Mouse (Mus musculus) liver, embryonic 12.5 days (tissue): ENCODE results near the gene Klc1. TPM values are rescaled to one million over a fixed set of nuclear protein-coding genes. Genes with fewer than 3 reads are reported as not detected.

Experiments
- ATAC-seq: fragments of 200-750 bp; cut with Nextera tagmentation; 2 replicates; pipeline ENCODE4 v1.8.0; 2017; ENCODE audit warnings: moderate number of reproducible peaks, mild to moderate bottlenecking, moderate library complexity
- H3K27ac ChIP-seq: fragments of 300-500 bp; sonication (generic); 2 replicates; pipeline ENCODE4 v1.5.1; 2016; ENCODE audit warnings: mild to moderate bottlenecking
- H3K27me3 ChIP-seq: fragments of 300-500 bp; sonication (generic); replicated peaks from 2 replicates; pipeline ENCODE4 v1.6.1; 2016; ENCODE audit warnings: mild to moderate bottlenecking, moderate library complexity
- H3K36me3 ChIP-seq: fragments of 300-500 bp; sonication (generic); 2 replicates; pipeline ENCODE4 v1.6.1; 2016; ENCODE audit warnings: mild to moderate bottlenecking, moderate library complexity
- H3K4me1 ChIP-seq: fragments of 300-500 bp; sonication (generic); 2 replicates; pipeline ENCODE4 v1.6.1; 2016
- H3K4me2 ChIP-seq: fragments of 300-500 bp; sonication (generic); 2 replicates; pipeline ENCODE4 v1.6.1; 2016; ENCODE audit warnings: mild to moderate bottlenecking, moderate library complexity
- H3K4me3 ChIP-seq: fragments of 300-500 bp; sonication (generic); 2 replicates; pipeline ENCODE4 v1.5.1; 2016; ENCODE audit warnings: mild to moderate bottlenecking, moderate library complexity
- H3K9ac ChIP-seq: fragments of 300-500 bp; sonication (generic); 2 replicates; pipeline ENCODE4 v1.6.1; 2016; ENCODE audit warnings: mild to moderate bottlenecking, moderate library complexity
- H3K9me3 ChIP-seq: fragments of 300-500 bp; sonication (generic); replicated peaks from 2 replicates; pipeline ENCODE4 v1.6.1; 2016; ENCODE audit warnings: mild to moderate bottlenecking, moderate library complexity
- WGBS: fragments of 180-500 bp; shearing (Covaris S2); methylation state at CpG from one replicate; pipeline ENCODE4 v1.1.7; 2016; ENCODE audit not compliant: insufficient replicate concordance; 5-methylcytosine and 5-hydroxymethylcytosine counted together
- polyA plus RNA-seq: library from polyadenylated mRNA; unstranded; fragments of >200 nt; fragmentation: Nextera tagmentation; extraction: Ambion mirVana; gene quantifications from 2 replicates; pipeline ENCODE4 v1.2.1, GENCODE M21; 2016

Klc1 gene
- polyA plus RNA-seq, 1 experiment from 2014 or later = 35.6 TPM

DNA sequence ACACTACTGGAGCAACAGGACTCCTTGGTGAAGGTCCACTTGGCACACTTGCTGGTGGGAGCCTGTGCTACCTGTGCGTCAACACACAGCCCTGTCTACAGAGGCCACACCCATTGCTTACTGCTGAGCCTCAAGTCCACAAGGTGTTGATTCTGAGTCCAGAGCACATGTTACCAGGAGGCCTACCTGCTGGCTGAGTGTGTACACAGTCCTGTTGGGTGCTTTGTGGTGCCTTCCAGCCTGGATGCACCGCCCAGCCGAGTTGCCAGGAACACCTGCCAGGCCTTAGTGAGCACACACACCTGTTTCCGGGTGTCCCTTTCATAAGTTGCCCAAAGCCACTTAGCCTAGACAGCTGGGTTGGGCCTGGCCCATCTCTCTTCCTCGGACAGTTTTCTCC, 44.9 kb downstream of the Klc1 start:
- ATAC-seq = no peak
- 74% methylated on average over 5 of the region's 5 CpGs for WGBS
- Histone ChIP-seq H3K4me1 (no peaks in the 10 kb centered on the region), H3K9me3 (no peaks in the 10 kb centered on the region), H3K27ac (no peak overlapping the region), H3K36me3 (peaks cover 98% of the 10 kb centered on the region), H3K9ac (no peak overlapping the region), H3K27me3 (no peaks in the 10 kb centered on the region), H3K4me3 (no peak overlapping the region), H3K4me2 (no peak overlapping the region)

DNA sequence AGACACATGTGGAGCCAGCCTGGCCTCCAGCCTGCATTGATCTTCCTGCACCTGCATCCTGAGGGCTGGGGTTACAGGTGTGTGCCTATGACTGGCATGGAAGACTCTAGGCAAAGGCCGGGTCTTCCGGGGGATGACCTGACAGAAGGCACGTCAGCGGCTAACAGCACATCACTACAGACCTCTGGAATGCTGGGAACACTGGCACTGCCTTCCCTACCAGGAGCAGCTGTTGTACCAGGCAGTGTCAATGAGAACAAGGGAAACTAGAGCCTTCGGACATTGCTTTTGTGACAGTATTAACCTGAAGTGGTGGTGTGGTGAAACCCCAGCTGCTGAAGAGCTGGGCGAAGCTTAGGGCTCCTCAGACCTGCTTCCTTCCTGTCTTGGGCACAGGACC, 50.1 kb downstream of the Klc1 start:
- Histone ChIP-seq H3K4me1 (peaks cover 44% of the 10 kb centered on the region), H3K9me3 (no peaks in the 10 kb centered on the region), H3K27ac (no peak overlapping the region), H3K9ac (no peak overlapping the region), H3K36me3 (peaks cover 81% of the 10 kb centered on the region), H3K4me2 (no peak overlapping the region), H3K4me3 (no peak overlapping the region), H3K27me3 (no peaks in the 10 kb centered on the region)
- ATAC-seq = no peak
- 84% methylated on average over 6 of the region's 6 CpGs for WGBS

DNA sequence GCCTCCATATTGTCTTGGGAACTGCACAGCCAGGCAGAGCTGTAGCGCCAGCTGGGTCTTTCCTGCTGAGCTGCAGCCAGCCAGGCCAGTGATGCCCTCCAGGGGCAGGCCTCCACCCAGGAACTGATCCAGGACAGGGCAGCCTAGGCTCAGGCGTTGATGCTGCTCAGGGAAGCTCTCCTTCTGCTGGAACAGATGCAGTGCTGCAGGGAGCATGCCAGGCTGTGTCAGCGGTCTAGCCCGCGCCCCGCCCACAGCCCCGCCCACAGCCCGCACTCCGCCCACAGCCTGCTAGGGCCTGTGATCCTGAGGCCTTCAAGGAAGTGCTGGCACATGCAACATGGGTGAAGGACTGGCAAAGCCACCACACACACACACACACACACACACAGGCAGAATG, 51.1 kb downstream of the Klc1 start:
- Histone ChIP-seq H3K4me1 (peaks cover 44% of the 10 kb centered on the region), H3K9me3 (no peaks in the 10 kb centered on the region), H3K4me3 (no peak overlapping the region), H3K36me3 (peaks cover 72% of the 10 kb centered on the region), H3K4me2 (peak overlapping the region; percentile 34), H3K9ac (no peak overlapping the region; the same call in 1 of the 2 replicates), H3K27ac (peak overlapping the region; percentile 52; the same call in 1 of the 2 replicates), H3K27me3 (no peaks in the 10 kb centered on the region)
- no peak for ATAC-seq
- 12% methylated on average over 9 of the region's 9 CpGs for WGBS

DNA sequence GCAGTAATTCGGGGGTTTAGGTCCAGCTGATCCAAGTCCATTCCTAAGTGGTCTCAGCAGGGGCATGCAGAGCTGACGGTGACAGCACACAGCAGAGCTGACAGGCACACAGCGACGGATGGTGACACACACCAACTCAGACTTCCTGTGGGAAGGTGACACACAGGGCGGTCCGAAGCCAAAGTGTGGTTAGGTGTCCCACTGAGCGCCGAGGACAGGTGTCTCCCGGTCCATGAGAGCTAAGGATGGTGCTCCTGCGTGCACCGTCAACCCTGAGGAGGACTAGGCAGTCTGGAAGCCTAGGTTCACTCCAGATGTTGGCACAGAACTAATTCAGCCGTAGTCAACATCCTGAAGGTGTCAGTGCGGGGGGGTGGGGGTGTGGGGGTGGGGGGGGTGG, 53.4 kb downstream of the Klc1 start:
- H3K9me3 ChIP-seq = no peaks in the 10 kb centered on the region
- no peak for ATAC-seq
- no peak overlapping the region; the same call in 1 of the 2 replicates for H3K9ac ChIP-seq
- peaks cover 67% of the 10 kb centered on the region for H3K4me1 ChIP-seq
- H3K27ac ChIP-seq = no peak overlapping the region
- H3K36me3 ChIP-seq = peaks cover 48% of the 10 kb centered on the region
- H3K4me3 ChIP-seq = peak overlapping the region; percentile 79
- H3K27me3 ChIP-seq = no peaks in the 10 kb centered on the region
- WGBS = 88% methylated on average over 13 of the region's 13 CpGs
- peak overlapping the region; percentile 89 for H3K4me2 ChIP-seq

DNA sequence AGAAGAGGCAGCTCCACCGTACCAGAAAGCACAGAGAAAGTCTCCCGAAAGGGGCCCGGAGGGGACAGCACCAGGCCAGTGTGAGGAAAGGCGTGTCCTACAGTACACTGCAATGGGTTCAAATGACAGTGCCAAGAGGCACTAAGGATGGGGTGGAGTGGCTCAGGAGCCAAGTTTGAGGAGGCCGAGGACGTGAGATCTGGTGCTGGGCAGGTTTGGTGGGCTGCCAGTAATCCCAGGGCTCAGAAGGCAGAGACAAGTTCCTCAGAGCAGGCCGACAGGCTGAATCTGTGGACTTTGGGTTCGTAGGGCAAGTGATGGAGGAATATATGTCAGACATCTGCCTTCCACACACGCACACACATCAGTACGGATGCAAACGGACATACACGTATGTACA, 54.0 kb downstream of the Klc1 start:
- Histone ChIP-seq H3K27ac (peak overlapping the region; percentile 72; the same call in 1 of the 2 replicates), H3K9ac (peak overlapping the region; percentile 83), H3K4me3 (peak overlapping the region; percentile 79), H3K36me3 (peaks cover 45% of the 10 kb centered on the region), H3K4me2 (peak overlapping the region; percentile 89), H3K4me1 (peaks cover 73% of the 10 kb centered on the region), H3K27me3 (no peaks in the 10 kb centered on the region), H3K9me3 (no peaks in the 10 kb centered on the region)
- 61% methylated on average over 12 of the region's 12 CpGs for WGBS
- ATAC-seq = no peak

DNA sequence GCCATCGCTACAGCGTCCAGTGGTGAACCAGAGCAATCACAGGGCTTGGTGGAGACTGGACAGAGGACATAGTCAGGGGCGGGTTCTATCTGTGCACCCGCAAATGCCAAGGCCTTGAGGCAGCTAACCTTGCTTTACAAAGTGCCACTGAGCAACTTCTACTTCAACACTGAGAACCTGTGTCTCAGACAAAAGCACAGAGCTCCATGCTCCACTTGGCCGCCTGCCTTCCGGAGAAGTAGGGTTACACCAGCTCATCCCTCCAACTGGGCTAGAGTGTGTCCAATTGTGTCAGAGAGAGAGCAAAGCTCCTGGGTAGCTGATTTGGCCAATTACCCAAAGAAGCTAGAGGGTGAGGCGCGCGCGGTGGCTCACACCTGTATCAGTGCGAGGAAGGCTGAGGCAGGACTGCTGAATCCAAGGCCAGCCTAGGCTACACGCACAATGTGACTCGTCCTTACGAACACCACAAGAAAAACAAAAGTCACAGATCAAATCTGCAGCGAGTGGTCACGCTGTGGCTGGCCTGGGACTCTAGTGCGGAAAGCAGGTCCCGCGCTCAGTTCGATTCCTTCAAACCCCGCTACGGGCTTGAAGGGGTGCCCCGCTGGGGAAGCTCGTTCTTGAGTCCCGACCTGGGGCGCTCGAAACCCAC, 54.6 kb downstream of the Klc1 start:
- ATAC-seq = no peak
- Histone ChIP-seq H3K36me3 (peaks cover 45% of the 10 kb centered on the region), H3K27ac (peak overlapping the region; percentile 72), H3K27me3 (no peaks in the 10 kb centered on the region), H3K9me3 (no peaks in the 10 kb centered on the region), H3K4me1 (peaks cover 79% of the 10 kb centered on the region), H3K9ac (peak overlapping the region; percentile 83), H3K4me2 (peak overlapping the region; percentile 89), H3K4me3 (peak overlapping the region; percentile 79)
- WGBS = 5% methylated on average over 27 of the region's 27 CpGs

DNA sequence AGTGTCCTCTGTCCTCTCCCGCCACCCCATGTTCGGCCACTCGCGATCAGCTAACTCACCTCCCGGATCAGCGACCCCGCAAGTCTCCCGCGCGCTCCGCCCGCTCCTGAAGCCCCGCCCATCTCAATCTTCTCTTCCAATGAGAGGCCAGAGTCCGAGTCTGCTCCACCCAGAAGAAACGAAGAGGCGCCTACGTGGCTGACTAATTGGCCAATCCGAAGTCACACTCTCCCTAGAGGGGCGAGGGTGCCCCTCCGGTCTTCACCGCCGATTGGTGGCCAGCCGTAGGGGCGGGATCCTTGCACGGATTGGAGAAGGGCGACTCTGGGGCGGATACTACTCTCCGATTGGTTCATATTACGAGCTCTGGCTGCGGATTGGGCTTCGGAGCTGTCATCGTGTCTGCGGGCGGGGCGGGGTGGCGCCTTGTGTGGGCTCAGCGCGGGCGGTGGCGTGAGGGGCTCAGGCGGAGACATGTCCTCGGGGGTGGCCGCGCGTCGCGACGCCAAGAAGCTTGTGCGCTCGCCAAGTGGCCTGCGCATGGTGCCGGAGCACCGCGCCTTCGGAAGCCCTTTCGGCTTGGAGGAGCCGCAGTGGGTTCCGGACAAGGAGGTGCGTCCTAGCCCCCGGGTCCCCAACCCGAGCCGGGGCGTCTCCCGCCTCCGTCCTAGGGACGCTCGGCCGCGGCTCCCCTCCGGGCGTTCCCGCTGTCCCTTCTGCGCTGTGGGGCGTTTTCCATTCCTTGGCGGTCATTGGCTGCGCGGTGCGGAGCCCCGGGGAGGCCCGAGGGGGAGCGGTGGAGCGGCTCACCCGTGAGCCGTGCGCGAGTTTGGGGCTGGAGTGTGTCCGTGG, 55.3 kb downstream of the Klc1 start, which contains the start of the genes Xrcc3 and Zfyve21:
Gene Xrcc3 (minus strand): TSS at position 108 of the 852 bp plus-strand sequence.
Gene Zfyve21 (plus strand): TSS at position 405 of the 852 bp plus-strand sequence.
- Histone ChIP-seq H3K4me1 (peaks cover 84% of the 10 kb centered on the region), H3K9ac (peak within 1 kb of the TSS; percentile 83), H3K4me2 (peak within 1 kb of the TSS; percentile 89), H3K27me3 (no peaks in the 10 kb centered on the region), H3K9me3 (no peaks in the 10 kb centered on the region), H3K36me3 (peaks cover 45% of the 10 kb centered on the region), H3K4me3 (peak within 1 kb of the TSS; percentile 79), H3K27ac (peak within 1 kb of the TSS; percentile 96)
- 2% methylated on average over 87 of the region's 87 CpGs for WGBS
- peak; percentile 93 for ATAC-seq

DNA sequence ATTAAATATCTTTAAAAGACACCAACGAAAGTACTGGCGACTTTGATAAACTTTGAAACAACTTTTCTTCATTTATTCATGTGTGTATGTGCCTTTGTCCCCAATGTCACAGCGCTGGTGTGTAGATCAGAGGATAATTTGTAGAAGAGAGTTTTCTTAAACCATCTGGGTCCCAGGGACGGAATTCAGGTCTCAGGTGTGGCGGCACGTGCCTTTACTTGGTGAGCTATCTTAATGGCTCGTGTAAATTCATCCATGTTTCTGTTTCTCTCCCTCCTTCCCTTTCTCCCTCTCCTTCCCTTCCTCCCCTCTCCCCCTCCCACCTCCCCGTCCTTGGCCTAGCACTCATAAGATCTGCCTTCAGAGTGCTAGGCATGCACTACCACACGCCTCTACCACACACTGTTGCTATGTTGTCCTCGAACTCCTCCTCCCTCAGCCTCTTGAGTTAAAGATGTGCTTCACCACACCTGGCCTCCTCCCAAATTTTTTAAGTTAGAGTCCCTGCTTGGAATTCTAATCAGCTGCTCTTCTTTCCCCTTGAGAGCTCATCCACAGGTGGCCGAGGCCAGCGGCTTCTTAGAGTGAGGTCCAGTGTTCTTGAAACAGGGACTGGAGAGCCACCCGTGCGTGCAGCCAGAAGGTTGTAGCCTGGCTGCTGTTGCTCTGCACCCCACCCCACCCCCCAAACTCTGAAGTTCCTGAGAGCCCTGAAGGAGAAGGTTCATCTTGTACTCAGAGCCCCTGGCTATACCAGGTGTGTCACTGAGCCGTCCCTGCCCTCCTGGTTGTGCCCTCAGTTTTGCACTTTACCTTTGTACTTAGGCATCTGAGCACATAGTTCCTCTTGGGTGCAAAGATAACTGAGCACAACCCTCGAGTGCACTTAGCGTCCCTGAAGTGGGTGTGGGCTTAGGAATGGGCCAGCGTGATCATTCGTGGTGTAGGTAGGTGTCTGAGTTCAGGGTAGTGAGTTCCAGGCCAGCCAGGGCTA, 56.4 kb downstream of the Klc1 start:
- peak overlapping the region; percentile 96 for H3K27ac ChIP-seq
- H3K4me1 ChIP-seq = peaks cover 84% of the 10 kb centered on the region
- ATAC-seq = no peak
- H3K36me3 ChIP-seq = peaks cover 37% of the 10 kb centered on the region
- H3K27me3 ChIP-seq = no peaks in the 10 kb centered on the region
- no peaks in the 10 kb centered on the region for H3K9me3 ChIP-seq
- 18% methylated on average over 19 of the region's 19 CpGs for WGBS
- peak overlapping the region; percentile 79 for H3K4me3 ChIP-seq
- H3K4me2 ChIP-seq = peak overlapping the region; percentile 87
- H3K9ac ChIP-seq = peak overlapping the region; percentile 80

DNA sequence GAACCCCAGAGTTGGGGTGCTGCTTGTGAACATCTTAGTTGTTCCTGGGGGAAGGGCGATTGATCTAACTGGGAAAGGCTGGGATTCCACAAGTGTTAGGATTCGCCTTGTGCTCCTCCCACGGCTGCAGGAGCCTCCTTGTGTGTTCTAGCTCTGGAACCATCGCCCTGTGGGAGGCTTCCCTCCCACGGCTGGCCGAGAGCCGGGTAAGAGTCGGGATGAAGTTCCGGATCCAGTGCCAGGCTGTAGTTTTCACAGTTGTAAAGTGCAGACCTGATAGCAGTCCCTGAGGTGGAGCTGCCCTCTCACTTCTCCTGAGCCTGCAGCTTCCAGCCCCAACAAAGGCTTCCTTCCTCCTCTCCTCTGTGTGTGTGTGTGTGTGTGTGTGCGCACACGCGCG, 57.9 kb downstream of the Klc1 start:
- no peaks in the 10 kb centered on the region for H3K9me3 ChIP-seq
- peak overlapping the region; percentile 96 for H3K27ac ChIP-seq
- H3K4me2 ChIP-seq = peak overlapping the region; percentile 87
- WGBS = 61% methylated on average over 13 of the region's 13 CpGs
- H3K4me3 ChIP-seq = peak overlapping the region; percentile 79
- H3K9ac ChIP-seq = peak overlapping the region; percentile 80
- no peak for ATAC-seq
- H3K4me1 ChIP-seq = peaks cover 86% of the 10 kb centered on the region
- H3K36me3 ChIP-seq = peaks cover 38% of the 10 kb centered on the region
- no peaks in the 10 kb centered on the region for H3K27me3 ChIP-seq

DNA sequence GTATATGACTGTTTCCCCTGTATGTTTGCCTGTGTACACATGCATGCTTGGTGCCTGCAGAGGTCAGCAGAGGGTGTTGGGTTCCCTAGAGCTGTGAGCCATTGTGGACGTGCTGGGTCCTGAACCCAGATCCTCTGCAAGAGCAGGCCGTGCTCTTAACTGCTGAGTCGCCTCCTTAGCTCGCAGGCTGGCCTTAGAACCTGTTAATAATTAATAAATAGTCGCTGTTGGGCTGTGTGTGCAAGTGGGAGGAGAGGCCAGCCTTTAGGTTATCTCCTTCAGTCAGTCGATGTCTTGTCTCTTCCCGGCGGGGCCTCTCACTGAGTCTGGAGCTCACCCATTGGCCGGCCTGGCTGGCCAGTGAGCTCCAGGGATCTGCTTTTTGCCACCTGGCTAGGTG, 58.3 kb downstream of the Klc1 start:
- Histone ChIP-seq H3K27ac (peak overlapping the region; percentile 96), H3K4me1 (peaks cover 86% of the 10 kb centered on the region), H3K9me3 (no peaks in the 10 kb centered on the region), H3K27me3 (no peaks in the 10 kb centered on the region), H3K4me3 (peak overlapping the region; percentile 79), H3K4me2 (peak overlapping the region; percentile 87), H3K9ac (peak overlapping the region; percentile 80), H3K36me3 (peaks cover 39% of the 10 kb centered on the region)
- WGBS = 14% methylated on average over 9 of the region's 9 CpGs
- ATAC-seq = peak; percentile 54

DNA sequence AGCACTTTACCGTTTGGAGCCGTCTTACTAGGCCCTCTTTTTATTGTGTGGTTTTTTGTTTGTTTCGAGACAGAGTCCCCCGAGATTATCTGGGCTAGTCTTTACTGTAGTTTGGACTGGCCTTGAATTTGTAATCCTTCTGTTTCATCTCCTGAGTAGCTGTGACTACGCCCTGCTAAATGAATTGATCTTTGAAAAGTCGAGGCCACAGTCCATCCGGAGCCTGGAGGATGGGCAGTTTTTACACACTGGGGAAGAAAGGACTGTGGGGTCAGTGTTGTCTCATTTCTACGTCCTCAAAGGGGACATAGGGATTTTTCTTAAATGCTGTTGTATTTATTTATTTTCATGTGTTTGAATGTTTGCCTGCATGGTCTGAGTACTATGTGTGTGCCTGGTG, 59.3 kb downstream of the Klc1 start:
- WGBS = 71% methylated on average over 8 of the region's 8 CpGs
- H3K27me3 ChIP-seq = no peaks in the 10 kb centered on the region
- peak overlapping the region; percentile 80 for H3K9ac ChIP-seq
- no peaks in the 10 kb centered on the region for H3K9me3 ChIP-seq
- H3K4me1 ChIP-seq = peaks cover 83% of the 10 kb centered on the region
- H3K27ac ChIP-seq = peak overlapping the region; percentile 96
- peak overlapping the region; percentile 87 for H3K4me2 ChIP-seq
- no peak for ATAC-seq
- no peak overlapping the region for H3K4me3 ChIP-seq
- H3K36me3 ChIP-seq = peaks cover 48% of the 10 kb centered on the region
